Mouse (Mus musculus): ENCODE data around the gene Rab21.

Gene Rab21

DNA sequence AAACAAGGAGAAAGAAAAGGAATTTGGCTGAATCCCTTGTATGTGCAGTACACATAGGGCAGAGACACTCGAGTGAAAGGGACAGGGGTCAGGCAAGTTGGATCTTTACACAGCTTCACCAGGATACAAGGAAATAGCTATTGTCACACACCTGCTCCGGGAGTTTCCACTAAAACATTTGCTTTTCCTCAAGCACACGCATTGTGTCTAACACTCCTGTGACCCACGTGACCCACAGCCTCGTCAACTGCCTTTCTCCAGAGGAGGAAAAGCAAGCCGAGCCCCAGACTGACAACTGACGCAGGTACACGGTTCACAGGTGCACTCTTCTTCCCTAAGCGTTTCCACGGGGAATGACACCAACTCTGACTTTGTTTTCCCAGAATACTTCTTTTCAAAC lies 31.2 kb downstream of the Rab21 start:
- no peak for DNase-seq (ENCODE audit: low read depth, low spot score)

DNA sequence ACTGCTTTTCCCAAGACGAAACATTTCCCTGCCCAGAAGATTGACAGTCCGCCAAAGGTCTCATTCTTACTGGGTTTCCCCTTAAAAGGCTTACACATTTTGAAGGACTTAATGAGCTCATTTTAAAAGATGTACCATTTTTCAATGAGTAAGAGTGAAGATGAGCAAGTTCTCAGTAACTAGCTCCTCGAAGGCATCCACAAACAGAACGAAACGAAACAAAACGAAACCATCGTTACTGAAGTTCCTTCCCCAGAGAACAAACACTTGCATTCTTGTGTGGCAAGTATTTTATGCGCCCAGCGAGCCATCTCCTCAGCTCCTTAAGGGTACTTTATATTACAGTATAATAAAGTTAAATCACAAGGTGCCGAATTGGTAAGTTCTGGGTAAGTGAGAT lies 34.0 kb downstream of the Rab21 start:
- DNase-seq (ENCODE audit: low read depth, low spot score), result no peak

DNA sequence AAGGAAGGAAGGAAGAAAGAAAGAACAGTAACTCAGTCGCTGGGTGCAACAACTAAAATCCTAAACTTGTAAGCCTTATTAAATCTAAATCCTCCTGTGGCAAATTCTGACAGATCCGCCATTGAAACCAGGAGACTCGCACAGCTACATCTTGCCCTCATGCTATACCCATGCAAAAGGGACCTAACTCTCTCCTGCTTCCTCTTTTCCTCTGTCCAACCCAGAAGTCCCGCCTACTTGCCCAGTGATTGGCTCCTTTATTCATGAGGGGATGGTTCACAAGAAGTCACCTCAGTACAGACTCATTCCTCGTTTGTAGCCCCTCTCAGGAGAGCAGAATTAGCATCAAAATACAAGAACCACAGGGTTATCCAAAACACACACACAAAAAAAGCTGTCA lies 43.7 kb downstream of the Rab21 start:
- peak; percentile 77 for DNase-seq (ENCODE audit: low read depth, low spot score)

DNA sequence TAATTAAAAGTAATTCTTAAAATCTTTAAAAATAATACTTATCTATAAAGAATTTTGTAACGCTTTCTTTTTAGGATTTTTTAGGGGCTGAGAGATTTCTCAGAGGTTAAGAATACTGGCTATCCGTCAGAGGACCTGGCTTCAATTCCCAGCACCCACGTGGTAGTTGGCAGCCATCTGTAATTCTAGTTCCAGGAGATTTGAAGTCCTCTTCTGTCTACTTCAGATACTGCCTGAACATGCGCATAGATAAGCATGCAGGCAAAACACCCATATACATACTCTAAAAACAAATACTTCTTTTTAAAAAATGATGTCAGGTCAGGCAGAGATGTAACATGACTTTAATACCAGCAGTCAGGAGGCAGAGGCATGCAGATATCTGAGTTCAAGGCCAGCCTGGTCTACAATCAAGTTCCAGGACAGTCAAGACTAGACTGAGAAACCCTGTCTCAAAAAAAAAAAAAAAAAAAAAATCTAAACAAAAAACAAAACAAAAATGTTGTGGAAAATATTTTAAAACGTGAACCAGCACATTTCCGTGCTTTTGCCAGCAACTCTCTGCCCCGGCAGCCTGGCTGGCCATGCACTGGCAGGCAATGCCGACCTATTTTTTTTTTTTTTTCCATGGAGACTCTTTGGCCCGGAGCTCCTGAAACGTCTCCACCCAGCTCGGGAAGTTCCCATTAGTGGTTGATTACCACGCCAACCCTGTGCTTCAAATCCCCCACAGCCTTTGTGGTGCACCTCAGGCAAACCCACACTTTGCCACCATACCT lies 44.6 kb downstream of the Rab21 start:
- DNase-seq (ENCODE audit: low read depth, low spot score), result peak; percentile 29

DNA sequence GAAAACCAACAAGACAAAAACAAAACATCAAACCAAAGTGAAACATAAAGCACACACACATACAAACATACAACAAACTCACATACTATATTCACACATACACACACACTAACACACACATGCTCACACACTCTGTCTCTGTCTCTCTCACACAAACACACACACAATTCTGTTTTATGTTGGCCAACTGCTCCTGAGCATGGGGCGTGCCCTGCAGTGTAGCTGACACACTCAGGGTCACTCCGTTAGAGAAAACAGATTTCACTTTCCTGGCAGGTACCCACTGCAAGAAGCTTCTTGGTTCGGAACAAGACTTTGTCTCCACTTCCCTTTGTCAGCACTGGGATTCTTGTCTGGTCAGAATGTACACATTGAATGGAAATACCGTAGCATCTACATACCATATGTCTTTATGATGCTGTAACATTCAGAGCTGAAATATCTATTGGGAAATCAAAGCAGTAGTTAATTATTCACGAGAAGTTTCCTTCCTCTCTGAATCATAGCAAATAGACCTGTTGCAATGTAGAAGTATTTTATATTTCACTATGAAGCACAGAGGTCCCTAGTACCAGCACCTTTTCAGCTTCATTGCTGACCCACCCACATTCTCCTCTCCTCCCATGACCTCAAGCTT lies 52.4 kb downstream of the Rab21 start:
- no peak for DNase-seq (ENCODE audit: low read depth, low spot score)

DNA sequence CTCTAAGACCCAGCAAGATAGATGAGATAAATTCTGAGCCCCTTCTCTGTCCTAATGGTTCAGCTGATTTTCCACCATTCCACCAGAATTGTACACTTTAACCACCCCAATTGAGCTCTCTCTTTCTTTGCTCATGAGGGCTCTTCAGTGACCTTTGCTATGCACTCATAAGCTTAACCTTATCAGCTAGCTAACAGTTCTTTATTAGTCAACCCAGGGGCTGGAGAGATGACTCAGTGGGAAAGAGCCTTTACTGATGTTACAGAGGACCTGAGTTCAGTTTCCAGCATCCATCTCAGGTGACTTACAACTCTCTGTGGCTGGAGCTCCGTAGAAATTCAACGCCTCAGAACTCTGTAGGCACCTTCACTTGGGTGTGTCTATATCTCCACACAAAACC lies 53.1 kb downstream of the Rab21 start:
- no peak for DNase-seq (ENCODE audit: low read depth, low spot score)

DNA sequence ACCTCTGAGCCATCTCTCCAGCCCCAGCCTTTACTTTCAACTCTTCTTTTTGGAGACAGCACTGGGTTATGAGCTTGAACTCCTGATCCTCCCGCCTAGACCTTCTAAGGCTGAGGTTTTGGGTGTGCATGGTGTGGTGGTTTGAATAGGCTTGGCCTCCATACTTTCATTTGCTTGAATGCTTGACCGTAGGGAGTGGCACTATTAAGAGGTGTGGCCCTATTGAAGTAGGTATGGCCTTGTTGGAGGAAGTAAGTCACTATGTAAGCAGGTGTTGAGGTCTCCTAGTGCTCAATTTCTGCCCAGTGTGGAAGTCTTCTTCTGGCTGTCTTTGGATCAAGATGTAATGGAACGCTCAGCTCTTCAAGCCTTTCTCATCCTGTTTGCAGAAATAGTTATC lies 54.0 kb downstream of the Rab21 start:
- DNase-seq (ENCODE audit: low read depth, low spot score), result no peak

DNA sequence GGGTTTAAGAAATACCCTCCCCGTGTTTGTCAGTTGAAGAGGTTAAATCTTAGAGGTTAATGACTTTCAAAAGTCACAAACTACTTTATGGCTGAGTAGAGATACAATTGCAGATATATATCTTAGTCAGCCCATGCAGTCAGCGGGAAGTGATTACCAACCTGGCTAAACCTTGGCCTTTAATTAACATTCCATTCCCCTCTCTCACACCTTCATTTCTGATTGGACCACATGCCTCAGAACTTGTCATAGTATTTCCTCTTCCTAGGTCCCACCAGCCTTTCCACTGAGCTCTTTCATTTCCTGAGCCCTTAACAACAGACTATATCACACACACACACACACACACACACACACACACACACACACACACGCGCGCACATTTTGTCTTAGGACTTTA lies 59.2 kb downstream of the Rab21 start:
- no peak for DNase-seq (ENCODE audit: low read depth, low spot score)

DNA sequence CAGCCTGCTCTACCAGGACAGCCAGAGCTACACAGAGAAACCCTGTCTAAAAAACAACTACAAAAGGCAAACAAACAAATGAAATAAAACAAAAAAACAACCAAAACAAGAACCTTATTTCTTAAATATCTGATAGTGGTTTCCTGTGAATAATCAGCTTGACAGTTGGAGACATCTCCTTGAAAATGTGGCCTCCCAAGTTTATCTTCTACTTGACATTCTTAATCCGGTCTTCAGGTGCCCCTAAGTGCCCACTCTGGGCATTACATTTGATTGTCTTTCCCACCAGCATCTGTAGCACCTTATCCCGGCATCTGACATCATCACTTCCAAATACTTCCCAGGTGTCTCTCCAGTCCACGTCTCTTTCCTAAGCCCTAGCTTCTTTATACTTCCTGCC lies 61.9 kb downstream of the Rab21 start:
- no peak for DNase-seq (ENCODE audit: low read depth, low spot score)

DNA sequence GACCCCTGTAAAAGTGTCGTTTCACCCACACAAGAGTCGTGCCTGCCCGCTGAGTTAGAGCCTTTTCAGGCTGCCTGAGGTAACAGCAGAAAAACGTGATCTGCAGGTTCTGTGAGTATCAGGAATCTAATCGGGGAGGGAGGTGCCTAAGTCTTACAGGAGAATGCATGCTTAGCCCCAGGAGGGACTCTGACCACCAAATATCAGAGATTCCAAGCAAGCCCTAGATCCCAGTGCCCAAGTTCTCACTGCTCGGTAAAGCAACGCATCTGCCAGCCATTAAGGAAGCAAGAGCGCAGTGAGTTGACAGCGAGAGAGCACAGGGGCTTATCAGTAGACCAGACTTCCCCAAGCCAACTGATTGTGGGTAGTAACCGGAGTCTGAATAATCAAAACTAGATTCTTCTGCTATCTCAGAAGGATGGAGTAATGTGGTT lies 63.1 kb downstream of the Rab21 start:
- DNase-seq (ENCODE audit: low read depth, low spot score), result peak; percentile 47

DNA sequence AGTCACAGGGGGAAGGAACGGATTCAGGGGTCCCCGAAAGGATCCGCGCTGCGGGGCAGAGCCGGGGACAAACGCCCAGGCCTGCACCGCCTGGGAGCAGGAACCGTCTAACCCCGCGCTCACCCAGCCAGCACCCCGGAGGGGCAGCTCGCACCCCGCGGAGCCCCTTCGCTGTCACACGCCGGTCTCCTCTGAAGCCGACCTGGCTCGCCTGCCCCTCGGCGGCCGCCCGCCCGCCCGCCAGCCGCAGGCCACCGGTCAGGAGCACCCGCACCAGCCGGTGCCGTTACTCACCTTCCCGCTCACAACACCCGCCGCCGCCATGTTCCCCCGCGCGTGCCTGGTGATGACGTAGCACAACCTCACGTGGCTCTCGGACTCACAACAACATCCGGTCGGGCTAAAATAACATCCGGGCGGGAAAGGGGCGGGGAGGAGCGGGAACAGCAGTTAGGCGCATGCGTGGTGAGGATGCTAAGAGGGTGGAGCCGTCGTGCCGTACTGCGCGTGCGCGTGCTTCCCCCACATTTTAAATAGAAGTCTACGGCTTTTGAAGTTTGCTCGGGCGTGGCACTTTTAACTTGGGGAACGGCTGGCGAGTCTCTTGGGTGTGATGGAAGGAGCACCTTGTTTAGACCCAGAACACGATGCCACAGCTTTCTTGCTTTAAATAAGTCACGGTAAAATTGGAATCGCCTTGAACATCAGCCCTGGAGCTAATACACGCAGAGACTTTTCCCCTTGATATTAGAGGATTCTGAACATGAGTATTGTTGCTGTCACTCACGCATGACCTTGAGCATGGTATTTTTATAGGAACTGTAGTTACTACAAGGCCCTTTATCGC lies 64.1 kb downstream of the Rab21 start, which contains the start of gene Tbc1d15:
TSS of gene Tbc1d15 (minus strand) at position 380 of the 847 bp plus-strand sequence.
- DNase-seq (ENCODE audit: low read depth, low spot score), result peak; percentile 99

DNA sequence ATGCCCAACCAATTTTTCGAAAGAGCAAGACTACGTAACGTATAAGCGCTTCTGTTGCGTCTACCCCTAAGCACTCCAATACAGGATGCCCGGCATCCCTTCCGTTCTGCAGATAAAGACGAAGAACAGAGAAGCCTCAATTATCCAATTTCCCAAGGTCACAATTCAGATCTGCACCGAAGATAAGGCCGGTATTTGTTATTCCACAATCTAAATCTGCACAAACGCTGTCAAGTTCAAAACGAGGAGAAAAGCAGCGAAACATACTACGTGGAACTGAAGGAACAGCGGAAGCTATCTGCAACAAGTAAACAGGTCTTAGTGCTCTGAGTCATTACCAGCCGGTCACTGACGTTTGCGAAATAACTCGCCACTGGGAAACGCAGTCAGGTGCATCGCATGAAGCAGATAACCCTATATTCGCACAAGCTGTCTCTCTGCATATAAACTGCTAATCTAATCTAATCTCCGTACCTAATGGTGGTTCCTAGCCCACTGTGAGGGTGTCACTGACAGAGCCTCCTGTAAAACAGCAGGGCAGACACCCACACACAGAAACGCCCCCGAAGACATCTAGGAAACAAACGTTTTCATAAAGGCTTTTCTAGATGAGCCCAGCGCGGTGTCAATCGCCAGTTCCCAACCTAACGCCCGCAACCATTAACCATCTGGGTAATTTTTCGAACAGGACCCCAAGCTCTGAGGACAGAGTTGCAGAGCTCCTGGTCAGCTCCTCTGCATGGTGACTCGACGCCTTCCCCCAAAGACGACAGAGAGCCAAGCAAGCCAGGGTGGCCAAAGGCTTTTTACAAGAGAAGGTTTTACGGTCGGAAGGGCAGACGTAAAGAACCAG lies 64.9 kb downstream of the Rab21 start:
- DNase-seq (ENCODE audit: low read depth, low spot score), result no peak

DNA sequence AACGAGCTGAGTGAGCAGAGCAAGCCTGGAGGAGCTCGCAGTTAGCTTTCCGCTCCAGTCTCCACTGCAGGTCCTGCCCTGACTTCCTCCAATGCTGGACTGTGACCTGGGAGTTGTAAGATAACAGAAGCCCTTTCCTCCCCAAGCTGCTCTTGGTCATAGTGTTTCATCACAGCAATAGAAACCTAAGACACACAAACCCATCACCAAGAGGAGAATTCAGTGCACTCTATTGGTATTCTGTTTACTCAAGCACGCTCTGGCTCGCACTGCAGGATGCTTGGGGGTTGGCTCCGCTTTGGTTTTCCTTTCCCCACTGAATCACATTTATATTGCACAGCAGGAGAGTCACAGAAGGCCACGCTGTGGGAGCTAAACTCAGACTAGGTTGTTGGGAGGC lies 67.4 kb downstream of the Rab21 start:
- DNase-seq (ENCODE audit: low read depth, low spot score), result peak; percentile 33

DNA sequence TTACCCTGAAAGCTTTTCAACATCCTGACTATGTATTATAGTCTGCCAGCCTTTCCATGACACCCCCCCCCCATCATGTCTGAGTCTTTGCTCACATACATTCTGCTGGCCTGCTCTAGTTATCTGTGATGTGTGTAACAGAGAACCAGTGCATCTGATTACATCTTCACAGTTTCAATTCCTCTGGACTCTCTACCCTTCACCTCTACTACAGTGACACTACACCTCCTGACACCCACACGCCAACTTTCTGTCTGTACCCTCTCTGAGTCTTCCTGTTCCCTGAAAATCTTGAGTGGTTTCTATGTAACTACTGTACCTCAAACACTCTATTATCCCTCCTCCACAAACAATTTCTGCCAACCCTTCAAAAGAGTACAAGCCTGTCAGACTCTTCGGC lies 69.9 kb downstream of the Rab21 start:
- DNase-seq (ENCODE audit: low read depth, low spot score), result no peak

DNA sequence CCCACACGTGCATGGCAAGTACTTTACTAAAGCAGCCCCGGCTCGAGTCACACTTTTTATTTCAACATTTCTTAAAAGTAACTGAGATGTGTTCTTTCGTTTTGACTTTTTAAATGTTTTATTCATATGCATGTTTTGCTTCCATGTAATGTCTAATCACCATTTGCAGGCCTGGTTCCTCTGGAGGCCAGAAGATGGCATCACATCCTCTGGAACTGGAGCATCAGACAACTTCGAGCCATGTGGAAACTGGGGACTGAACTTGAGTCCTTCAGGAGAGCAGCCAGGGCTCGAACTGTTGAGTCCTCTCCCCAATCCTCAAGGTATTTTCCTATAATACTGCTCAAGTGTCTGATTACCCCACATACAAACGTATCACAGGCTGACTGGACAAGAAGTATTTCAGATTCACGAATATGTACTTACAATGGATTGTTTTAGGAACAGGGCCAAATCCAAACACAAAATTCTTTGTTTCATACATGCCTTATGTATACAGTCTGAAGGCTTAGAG lies 74.3 kb downstream of the Rab21 start:
- peak; percentile 30 for DNase-seq (ENCODE audit: low read depth, low spot score)

DNA sequence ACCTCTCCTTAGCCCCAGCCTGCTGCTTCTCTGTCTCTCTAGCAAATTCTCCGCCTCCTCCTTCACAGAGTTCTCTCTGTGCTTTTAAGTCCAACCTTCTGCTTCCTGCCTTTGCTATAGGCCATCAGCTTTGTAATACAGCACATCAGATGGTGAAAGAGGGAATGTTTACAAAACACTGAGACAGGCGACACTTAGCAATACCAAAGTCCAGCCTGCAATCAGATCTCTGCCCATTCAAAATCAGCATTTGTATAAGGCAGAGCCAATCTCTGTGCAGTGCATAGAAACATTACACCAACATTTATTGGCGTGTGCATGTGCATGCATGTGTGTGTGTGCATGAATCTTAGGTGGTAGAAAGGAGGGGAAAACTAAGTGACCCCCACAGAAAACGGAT lies 77.5 kb downstream of the Rab21 start:
- no peak for DNase-seq (ENCODE audit: low read depth, low spot score)
